Mouse (Mus musculus) intestine, postnatal 0 days (tissue): ENCODE results near the gene Scrg1. TPM values are rescaled to one million over a fixed set of nuclear protein-coding genes. Genes with fewer than 3 reads are reported as not detected.
"Not testable (repeated sequence)": the region's sequence is repeated elsewhere in the genome, so short reads cannot be mapped to it uniquely, and the experiment has no call there.

Source experiments
- ATAC-seq: fragments of 200-750 bp; cut with Nextera tagmentation; 2 replicates; pipeline ENCODE4 v1.8.0; 2017; ENCODE audit warnings: mild to moderate bottlenecking, moderate TSS enrichment, moderate library complexity
- H3K27ac ChIP-seq: fragments of 300-500 bp; sonication (generic); 2 replicates; pipeline ENCODE4 v1.5.1; 2014; ENCODE audit warnings: mild to moderate bottlenecking, low read depth, low read length, moderate library complexity
- H3K27me3 ChIP-seq: fragments of 300-500 bp; sonication (generic); replicated peaks from 2 replicates; pipeline ENCODE4 v1.6.1; 2014; ENCODE audit warnings: low read length, mixed read lengths; ENCODE audit not compliant: control insufficient read depth, insufficient read depth
- H3K36me3 ChIP-seq: fragments of 300-500 bp; sonication (generic); 2 replicates; pipeline ENCODE4 v1.6.1; 2014; ENCODE audit warnings: mild to moderate bottlenecking, moderate library complexity; ENCODE audit not compliant: control insufficient read depth, insufficient read depth
- H3K4me1 ChIP-seq: fragments of 300-500 bp; sonication (generic); replicated peaks from 2 replicates; pipeline ENCODE4 v1.6.1; 2014; ENCODE audit warnings: antibody characterized with exemption, low read length, mixed read lengths; ENCODE audit not compliant: control insufficient read depth, insufficient read depth
- H3K4me2 ChIP-seq: fragments of 300-500 bp; sonication (generic); replicated peaks from 2 replicates; pipeline ENCODE4 v1.6.1; 2014; ENCODE audit warnings: low read depth, mild to moderate bottlenecking, moderate library complexity
- H3K4me3 ChIP-seq: fragments of 300-500 bp; sonication (generic); 2 replicates; pipeline ENCODE4 v1.5.1; 2014; ENCODE audit warnings: low read depth, low read length
- H3K9ac ChIP-seq: fragments of 300-500 bp; sonication (generic); 2 replicates; pipeline ENCODE4 v1.6.1; 2014; ENCODE audit warnings: mild to moderate bottlenecking, low read depth, low read length
- H3K9me3 ChIP-seq: fragments of 300-500 bp; sonication (generic); 2 replicates; pipeline ENCODE4 v1.6.1; 2016; ENCODE audit warnings: mixed run types; ENCODE audit not compliant: control insufficient read depth
- CTCF ChIP-seq: sonication (generic); IDR thresholded peaks from 2 replicates; pipeline ENCODE4 v1.5.1; 2016; ENCODE audit warnings: low read depth, mild to moderate bottlenecking, control low read depth, antibody characterized with exemption, moderate library complexity
- WGBS: fragments of 180-500 bp; shearing (Covaris S2); extraction: QIAGEN DNeasy Blood & Tissue Kit; methylation state at CpG from one replicate; pipeline ENCODE4 v1.1.7; 2014; 5-methylcytosine and 5-hydroxymethylcytosine counted together
- polyA plus RNA-seq: library from polyadenylated mRNA; unstranded; fragments of >200 nt; fragmentation: Nextera tagmentation; extraction: Ambion mirVana; gene quantifications from 2 replicates; pipeline ENCODE4 v1.2.1, GENCODE M21; 2015

Scrg1 gene
- polyA plus RNA-seq, 1 experiment from 2014 or later, result 0.74 TPM

DNA sequence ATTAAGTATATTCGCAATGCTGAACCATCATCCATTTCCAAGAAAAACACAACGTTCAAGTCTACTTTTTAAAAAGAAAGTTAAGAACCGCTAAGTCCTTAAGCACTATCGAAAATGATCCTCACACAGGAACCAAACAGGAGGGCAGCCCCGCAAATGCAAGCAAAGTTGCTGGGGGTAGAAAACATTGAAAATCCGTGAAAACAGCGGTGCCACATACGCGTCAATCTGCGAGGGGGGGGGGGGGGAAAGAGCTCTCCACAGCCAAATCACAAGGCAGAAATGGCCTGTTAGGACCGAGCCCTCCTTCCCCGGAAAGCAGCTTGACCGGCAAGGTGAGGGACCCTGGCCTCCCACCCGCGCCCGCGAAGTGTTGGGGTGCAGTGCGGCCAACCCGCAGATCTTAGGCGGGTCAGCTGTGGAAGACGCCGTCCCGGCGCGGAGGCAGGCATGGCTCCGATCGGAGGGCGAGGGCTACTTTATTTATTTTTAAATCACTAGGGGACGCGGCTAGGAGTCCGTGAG is 55.1 kb downstream of the Scrg1 start:
- peak overlapping the region; percentile 16; the same call in 1 of the 2 replicates for H3K27ac ChIP-seq
- no peak for TF ChIP-seq CTCF
- no peaks in the 10 kb centered on the region for H3K27me3 ChIP-seq
- peak overlapping the region; percentile 73 for H3K4me3 ChIP-seq
- H3K36me3 ChIP-seq, result peaks cover 3% of the 10 kb centered on the region
- peak overlapping the region; percentile 97 for H3K4me2 ChIP-seq
- no peak for ATAC-seq
- H3K9me3 ChIP-seq, result no peaks in the 10 kb centered on the region
- H3K9ac ChIP-seq, result peak overlapping the region; percentile 66
- H3K4me1 ChIP-seq, result no peaks in the 10 kb centered on the region
- WGBS, result 1% methylated on average over 31 of the region's 31 CpGs

DNA sequence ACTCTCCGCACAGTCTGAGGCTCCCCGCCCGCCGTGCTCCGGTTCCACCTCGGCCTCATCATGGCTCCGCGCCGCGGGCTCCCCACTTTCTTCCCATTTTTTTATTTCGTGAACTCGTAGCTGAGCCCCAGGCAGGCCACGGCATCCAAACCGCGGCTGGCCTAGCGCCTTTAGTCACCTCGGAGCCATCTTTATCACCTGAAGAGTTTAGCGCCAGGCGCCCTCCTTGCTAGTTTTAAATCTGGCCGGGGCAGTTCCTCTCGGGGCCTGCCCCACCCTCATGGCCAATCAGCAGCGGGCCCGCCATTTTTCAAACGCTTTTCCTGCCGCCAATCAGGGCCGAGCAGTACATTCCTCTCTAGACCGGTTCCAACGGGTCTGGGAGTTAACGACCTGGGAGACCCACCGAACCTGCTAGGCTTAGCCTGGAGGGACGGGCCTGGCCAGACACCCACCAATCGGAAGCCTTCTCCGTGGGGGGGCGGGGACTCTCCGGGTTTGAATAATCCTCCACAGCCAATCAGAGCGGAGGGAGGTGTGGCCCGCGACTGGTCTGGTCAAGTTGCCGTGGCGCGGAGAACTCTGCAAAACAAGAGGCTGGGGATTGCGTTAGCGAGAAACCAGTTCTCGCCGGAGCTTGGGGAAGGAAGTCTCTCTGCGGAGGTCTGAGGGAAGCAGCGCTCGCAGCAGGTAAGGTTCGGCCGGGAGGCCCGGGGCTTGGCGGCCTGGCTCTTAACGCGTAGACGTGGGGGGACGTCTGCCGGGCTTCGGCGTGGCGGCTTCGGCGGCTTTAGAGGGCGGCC is 55.8 kb downstream of the Scrg1 start, which contains the start of gene Hmgb2:
Hmgb2 (plus strand) TSS at position 592 of the 803 bp plus-strand sequence.
- Histone ChIP-seq H3K9me3 (no peaks in the 10 kb centered on the region), H3K36me3 (peaks cover 6% of the 10 kb centered on the region), H3K4me3 (peak within 1 kb of the TSS; percentile 73), H3K27ac (peak within 1 kb of the TSS; percentile 100), H3K9ac (peak within 1 kb of the TSS; percentile 100), H3K27me3 (no peaks in the 10 kb centered on the region), H3K4me1 (no peaks in the 10 kb centered on the region), H3K4me2 (peak within 1 kb of the TSS; percentile 97)
- no peak for TF ChIP-seq CTCF
- ATAC-seq, result peak; percentile 100
- 0% methylated on average over 63 of the region's 63 CpGs for WGBS

DNA sequence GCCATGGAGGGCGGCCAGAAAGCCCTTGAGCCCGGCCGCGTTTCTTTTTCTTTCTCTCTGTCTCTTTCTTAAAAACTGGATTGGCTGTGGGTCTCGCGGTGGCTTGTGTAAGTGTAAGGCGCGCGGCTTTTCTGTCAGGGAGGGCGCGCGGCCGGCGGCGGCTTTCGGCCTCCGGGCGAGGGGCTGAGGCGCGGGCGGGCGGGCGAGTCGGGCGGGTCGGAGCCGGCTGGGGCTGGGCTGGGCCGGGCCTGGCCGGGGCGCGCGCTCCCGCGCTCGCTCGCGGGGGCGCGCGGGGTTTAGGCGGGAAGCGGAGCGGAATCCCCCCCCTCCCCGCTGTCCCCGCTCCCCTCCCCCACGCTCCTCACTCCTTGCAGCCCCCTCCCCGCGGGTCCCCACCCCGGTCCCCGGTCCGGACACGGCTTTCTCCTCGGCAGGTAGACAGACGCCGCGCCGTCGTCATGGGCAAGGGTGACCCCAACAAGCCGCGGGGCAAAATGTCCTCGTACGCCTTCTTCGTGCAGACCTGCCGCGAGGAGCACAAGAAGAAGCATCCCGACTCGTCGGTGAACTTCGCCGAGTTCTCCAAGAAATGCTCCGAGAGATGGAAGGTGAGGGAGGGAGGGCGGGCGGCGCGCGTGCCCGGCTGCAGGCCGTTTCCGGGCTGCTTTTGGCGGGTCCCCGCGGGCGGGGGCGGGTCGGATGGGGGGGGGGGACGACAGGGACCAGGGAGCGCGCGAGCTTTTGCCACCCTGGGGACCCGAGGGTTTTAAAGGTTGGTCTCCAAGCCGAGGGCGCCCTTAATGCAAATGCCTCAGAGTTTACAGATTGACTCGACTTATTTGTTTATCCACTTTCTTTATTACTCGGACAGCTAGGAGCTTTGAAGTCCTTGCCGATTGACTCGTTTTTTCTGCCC is 56.7 kb downstream of the Scrg1 start:
- Histone ChIP-seq H3K27me3 (no peaks in the 10 kb centered on the region), H3K4me2 (peak overlapping the region; percentile 65), H3K9ac (peak overlapping the region; percentile 100), H3K27ac (peak overlapping the region; percentile 100), H3K9me3 (no peaks in the 10 kb centered on the region), H3K4me3 (peak overlapping the region; percentile 73), H3K36me3 (peaks cover 9% of the 10 kb centered on the region), H3K4me1 (no peaks in the 10 kb centered on the region)
- no peak for TF ChIP-seq CTCF
- ATAC-seq, result peak; percentile 50
- WGBS, result under 1% methylated on average over 57 of the region's 96 CpGs

DNA sequence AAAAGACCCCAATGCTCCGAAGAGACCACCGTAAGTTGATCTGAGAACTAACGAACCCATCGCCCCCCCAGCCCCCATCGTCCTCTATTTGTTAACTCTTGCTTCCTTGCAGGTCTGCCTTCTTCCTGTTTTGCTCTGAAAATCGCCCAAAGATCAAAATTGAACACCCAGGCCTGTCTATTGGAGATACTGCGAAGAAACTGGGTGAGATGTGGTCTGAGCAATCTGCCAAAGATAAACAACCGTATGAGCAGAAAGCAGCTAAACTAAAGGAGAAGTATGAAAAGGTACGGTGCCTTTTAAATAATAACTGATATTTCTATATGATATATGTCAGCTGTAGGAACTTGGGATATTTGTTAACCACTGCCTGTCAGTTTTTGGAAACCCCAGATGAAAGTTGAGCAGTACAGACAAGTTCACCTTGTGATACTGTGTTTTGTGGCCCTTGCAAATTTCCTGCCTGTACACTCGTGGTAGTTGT is 57.5 kb downstream of the Scrg1 start:
- not testable (repeated sequence) for H3K4me1 ChIP-seq, ATAC-seq, H3K27ac ChIP-seq, H3K27me3 ChIP-seq, H3K36me3 ChIP-seq, H3K9me3 ChIP-seq
- peak overlapping the region; percentile 73 for H3K4me3 ChIP-seq
- peak overlapping the region; percentile 100; the same call in 1 of the 2 replicates for H3K9ac ChIP-seq
- WGBS, result 3% methylated on average over 9 of the region's 10 CpGs
- peak overlapping the region; percentile 65 for H3K4me2 ChIP-seq

DNA sequence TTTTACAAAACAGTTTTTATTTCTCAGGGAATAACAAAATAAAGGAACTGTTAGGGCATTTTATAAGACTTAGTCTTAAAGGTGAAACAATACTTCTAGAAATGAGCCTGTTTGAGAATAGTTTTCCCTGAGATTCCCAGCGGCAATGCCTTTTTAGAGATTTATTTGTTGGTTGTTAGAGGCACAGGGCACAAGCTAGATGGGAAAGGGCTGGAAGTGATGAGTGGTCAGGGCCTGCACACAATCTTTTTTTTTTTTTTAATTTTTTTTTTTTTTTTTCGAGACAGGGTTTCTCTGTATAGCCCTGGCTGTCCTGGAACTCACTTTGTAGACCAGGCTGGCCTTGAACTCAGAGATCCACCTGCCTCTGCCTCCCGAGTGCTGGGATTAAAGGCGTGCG is 61.0 kb downstream of the Scrg1 start:
- H3K27ac ChIP-seq, H3K4me1 ChIP-seq, H3K36me3 ChIP-seq, H3K4me2 ChIP-seq, ATAC-seq, H3K27me3 ChIP-seq, H3K4me3 ChIP-seq, H3K9ac ChIP-seq, H3K9me3 ChIP-seq: not testable (repeated sequence)
- 88% methylated on average over 5 of the region's 5 CpGs for WGBS

DNA sequence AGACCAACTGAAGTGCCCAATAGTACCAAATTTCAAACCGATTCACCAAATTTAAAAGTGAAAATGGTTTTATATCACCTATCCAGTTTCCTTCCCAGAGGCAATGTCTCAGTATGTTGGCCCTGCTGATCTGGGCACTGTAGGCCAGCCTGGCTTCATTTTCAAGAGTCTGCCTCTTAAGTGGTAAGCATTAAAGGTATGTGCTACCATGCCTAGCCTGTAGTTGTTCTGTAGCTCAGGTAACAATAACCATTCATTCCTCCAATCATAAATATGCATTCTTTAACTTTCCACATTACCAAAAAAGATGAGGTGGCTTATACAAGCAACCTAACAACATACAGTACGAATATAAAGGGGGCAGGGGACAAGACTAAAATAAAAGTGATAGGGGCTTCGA is 62.0 kb downstream of the Scrg1 start:
- Histone ChIP-seq H3K36me3 (peaks cover 18% of the 10 kb centered on the region), H3K4me3 (no peak overlapping the region), H3K4me1 (no peaks in the 10 kb centered on the region), H3K9ac (no peak overlapping the region), H3K27ac (no peak overlapping the region), H3K27me3 (no peaks in the 10 kb centered on the region), H3K4me2 (no peak overlapping the region), H3K9me3 (no peaks in the 10 kb centered on the region)
- no peak for ATAC-seq
- WGBS, result 91% methylated on average over 3 of the region's 3 CpGs
- no peak for TF ChIP-seq CTCF
